Mouse (Mus musculus) ovary, postnatal 14 days (tissue): Measurements from ENCODE around the gene Gm4894.

Experiments
- DNase-seq: peaks from one replicate; pipeline ENCODE4 v3.0.0; 2022; ENCODE audit warnings: low spot score

Gm4894 gene

DNA sequence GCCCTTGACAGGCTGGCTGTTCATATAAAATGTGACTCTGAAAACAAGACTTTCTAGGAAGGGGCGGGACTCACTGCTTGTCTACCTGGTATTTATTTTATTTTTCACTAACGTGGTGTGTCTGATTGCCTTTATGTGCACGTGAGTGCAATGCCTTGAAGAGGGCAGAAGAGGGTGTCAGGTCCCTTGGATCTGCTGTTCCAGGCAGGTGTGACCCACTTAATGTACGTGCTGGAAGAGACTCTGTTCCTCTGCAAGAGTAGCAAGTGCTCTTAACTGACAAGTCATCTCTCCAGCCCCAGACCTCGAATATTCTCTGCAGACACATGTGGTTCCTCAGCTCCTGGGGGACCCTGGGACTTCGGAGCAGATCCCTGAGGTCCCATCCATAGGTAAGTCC, at the start of gene Gm4894:
Gm4894 (plus strand) TSS at position 301 of the 400 bp plus-strand sequence.
- DNase-seq = no peak

DNA sequence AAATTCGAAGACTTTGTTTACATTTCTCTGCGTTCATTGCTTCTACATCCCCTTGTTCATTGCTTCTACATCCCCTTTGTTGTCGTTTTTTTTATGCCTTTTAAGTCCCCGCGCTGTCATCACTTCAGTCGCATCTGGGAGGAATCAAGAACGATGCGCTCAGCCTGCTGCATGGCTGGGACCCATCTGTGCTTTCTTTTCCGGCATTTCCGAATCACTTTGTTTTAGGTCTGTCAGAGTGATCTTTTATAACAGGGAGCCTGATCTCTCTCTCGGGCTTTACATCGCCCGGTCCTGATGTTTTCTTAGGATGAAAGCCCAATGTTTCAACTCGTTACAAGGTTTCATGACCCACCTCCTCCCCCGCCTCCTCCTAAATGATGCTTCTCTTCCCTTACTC, 44.0 kb upstream of the Gm4894 start:
- no peak for DNase-seq

- DNase-seq = no peak
Observed at GRCm38 (mm10) chr9:49211493-49211892, 38.8 kb upstream of the Gm4894 start.

GRCm38 (mm10) chr9:49214734-49215133, 35.6 kb upstream of the Gm4894 start:
- peak; percentile 9 for DNase-seq

DNA sequence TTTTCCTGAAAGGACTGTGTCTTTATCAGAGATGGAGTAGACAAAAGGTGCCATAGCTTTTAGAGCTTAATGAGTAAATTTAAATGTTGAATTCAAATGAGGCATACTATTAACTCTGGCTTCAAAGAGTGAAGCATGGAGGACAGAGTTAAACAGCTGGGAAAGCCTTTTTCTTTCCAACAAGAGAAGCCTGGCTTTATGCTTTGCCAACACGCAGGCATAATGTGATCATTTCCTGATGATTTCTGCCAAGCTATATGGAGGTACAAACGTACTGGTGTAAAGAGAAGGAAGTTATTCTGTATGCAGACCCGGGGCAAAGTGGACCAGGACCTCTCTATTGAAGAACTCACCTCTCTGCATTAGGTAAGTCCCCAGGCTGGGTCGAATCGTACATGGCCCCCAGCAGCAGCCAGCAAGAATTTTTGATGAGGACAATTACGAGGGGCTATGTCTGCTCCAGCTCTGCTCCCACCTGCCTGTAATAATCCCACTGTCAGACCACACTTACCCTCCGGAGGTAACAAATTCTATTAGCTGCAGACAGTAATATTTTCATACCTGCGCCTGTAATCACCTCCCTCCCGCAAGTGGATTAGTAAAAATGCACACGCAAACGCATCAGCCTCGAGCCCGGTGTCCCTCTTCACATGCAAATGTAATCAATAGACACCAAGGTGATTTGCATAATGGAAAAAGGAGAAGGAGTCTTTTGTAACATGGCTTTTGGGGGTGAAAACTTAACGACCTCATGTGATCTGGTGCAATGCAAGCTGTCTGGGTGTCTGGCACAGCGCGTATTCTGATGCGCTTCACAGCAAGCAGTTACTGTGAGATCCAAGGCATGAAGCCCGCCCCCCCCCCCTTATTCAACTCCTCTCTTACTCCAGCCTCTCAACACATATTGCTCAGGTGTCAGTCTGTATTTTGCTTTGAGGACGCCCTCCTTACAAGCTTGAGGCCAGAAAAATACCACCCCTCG, 32.4 kb upstream of the Gm4894 start:
- DNase-seq = no peak

DNA sequence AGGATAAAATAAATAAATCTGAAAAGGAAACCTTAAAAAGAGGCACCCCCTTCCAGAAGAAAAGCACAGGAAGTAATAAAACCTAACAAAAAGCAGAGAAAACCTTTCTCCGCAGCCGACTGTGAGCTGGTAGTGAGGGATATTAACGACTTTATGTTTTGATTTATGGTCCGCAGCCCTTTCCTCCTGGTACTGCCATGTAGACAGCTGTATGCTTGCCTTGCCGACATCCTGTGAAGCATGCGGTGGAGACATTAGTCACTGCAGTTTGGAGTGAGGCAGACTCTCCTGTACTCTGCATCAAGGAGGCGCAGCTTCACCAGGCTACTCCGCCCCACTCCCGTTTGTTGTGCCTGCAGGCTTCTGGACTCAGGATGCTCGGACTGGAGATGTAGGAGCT, 25.8 kb upstream of the Gm4894 start:
- no peak for DNase-seq

- no peak for DNase-seq
Observed at GRCm38 (mm10) chr9:49227442-49227841, 22.9 kb upstream of the Gm4894 start.

GRCm38 (mm10) chr9:49229054-49229453, 21.3 kb upstream of the Gm4894 start:
- no peak for DNase-seq

- DNase-seq = peak; percentile 60
Observed at GRCm38 (mm10) chr9:49246839-49247238, 3.5 kb upstream of the Gm4894 start.

GRCm38 (mm10) chr9:49268949-49269348, 18.6 kb downstream of the Gm4894 start:
- no peak for DNase-seq

- DNase-seq = no peak
Observed at GRCm38 (mm10) chr9:49273566-49273965, 23.2 kb downstream of the Gm4894 start.

DNA sequence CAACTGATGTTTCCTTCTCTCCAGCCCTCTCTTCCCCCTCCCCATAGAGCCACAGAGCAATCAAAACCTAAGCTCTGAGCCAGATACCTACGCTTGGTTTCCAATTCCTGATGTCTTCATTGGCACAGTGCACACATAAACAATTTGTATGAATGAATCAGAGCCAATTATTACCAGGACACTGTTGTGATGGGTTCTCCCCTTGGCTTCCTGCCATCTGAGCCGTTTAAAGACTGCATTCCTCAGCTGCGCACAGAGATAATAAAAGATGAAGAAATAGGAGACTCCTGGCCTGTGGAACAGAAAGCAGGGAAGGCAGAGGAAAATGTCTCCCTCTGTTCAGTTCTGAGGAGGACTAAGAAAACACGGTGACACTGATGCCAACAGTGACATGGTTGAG, 25.6 kb downstream of the Gm4894 start:
- peak; percentile 4 for DNase-seq

- DNase-seq = no peak
Observed at GRCm38 (mm10) chr9:49276542-49277334, 26.4 kb downstream of the Gm4894 start.

DNA sequence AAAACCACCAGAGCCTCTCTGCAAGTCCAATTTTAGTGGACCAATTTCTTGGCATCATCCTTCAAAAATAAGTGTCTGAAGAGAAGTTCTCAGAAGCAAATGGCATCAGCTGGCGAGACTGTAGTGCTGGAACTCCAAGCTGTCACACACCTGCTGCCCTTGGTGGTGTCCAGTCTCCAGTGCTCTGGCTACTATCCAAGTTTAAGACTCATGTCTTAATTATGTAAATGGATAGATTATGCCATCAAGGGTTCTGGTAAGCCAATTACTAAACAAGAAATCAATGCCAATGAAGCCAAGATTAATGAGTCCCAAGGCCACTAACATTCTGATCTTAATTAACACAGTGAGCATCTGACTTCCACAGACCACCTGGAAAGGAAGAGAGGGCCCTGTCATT, 44.8 kb downstream of the Gm4894 start:
- no peak for DNase-seq

GRCm38 (mm10) chr9:49307576-49307975, 57.2 kb downstream of the Gm4894 start:
- no peak for DNase-seq

- no peak for DNase-seq
Observed at GRCm38 (mm10) chr9:49310821-49311220, 60.5 kb downstream of the Gm4894 start.

DNA sequence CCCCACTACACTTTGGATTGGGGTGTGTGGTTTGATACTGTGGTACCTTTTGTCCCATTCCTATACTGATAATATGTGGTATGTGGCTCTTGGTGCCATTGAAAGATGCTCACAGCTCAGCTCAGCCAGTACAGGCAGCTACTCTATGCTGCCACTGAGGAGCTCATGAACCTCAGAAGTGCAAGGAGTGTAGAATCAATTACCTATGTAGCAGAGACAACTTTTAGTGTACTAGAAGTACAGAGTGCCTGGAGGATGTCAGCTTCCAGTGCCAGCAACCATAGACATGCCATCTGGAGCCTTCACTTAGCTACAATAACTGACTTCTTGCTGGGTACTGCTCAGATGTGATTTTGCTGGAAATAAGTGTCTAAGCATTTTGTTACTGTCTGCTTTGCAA, 68.3 kb downstream of the Gm4894 start:
- no peak for DNase-seq
